Mouse (Mus musculus) small intestine, adult 2 months (tissue): ENCODE measurements around the gene Gal3st2.
"Not testable (repeated sequence)": the region's sequence is repeated elsewhere in the genome, so short reads cannot be mapped to it uniquely, and the experiment has no call there.

ENCODE experiments used
- CTCF ChIP-seq: fragments of 200-500 bp; IDR thresholded peaks from 2 replicates; pipeline ENCODE4 v1.5.1; 2012; ENCODE audit warnings: low read depth, mild to moderate bottlenecking, control low read depth, inconsistent platforms, low read length, moderate library complexity, mixed read lengths; ENCODE audit not compliant: insufficient replicate concordance, insufficient read length; ENCODE audit errors: extremely low read depth
- POLR2A ChIP-seq: fragments of 200-500 bp; IDR thresholded peaks from 2 replicates; pipeline ENCODE4 v1.6.1; 2012; ENCODE audit warnings: low read depth, mild to moderate bottlenecking, control low read depth, inconsistent platforms, low read length, moderate library complexity

DNA sequence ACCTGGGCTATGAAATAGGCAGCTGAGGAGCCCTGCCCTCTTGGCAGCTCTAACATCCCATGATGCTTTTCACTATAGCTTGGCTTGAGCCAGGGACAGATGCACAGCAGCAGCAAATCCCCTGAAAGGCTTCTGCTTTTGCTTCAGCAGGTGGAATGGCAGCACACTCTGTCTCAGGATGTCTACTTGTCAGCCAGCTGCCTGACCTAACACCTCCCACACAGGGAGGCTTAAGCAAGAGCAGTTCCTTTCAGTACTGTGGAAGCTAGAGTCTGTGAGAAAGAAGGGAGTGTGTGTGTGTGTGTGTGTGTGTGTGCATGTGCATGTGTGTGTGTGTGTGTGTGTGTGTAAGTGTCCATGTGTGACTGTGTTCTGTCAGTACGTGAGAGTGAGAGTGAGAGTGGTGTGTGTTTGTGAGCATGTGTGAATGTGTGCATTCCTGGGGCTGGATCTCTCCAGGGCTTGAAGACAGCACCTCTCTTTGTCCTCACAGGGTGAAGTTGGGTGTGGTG is 10.5 kb downstream of the Gal3st2 start:
- not testable (repeated sequence) for TF ChIP-seq CTCF, POLR2A
